Mouse (Mus musculus): ENCODE measurements around the gene Olfr38. TPM values are rescaled to one million over a fixed set of nuclear protein-coding genes. Genes with fewer than 3 reads are reported as not detected.

Olfr38 gene
- polyA plus RNA-seq, 1 experiment from 2014 or later, result not detected

DNA sequence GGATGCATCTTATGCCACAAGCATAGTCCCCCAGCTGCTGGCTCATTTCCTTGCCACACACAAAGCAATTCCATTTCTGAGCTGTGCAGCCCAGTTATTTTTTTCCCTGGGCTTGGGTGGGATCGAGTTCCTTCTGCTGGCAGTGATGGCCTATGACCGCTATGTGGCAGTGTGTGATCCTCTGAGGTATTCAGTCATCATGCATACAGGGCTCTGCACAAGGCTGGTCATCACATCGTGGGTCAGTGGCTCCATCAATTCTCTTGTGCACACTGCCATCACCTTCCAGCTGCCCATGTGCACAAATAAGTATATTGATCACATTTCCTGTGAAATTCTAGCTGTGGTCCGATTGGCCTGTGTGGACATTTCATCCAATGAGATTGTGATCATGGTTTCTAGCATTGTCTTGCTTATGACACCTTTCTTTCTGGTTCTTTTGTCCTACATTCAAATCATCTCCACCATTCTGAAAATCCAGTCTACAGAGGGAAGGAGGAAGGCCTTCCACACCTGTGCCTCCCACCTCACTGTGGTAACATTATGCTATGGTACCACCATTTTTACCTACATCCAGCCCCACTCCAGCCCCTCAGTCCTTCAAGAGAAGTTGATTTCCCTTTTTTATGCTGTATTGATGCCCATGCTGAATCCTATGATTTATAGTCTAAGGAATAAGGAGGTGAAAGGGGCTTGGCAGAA lies 34.2 kb downstream of the Olfr38 start:
- no peak overlapping the region for H3K4me2 ChIP-seq (ENCODE audit: low read depth, low read length, severe bottlenecking)
- H3K27ac ChIP-seq (ENCODE audit: low read depth, low read length), result no peak overlapping the region
- H3K36me3 ChIP-seq (ENCODE audit: control insufficient read depth, insufficient read depth, low read length), result no peaks in the 10 kb centered on the region
- no peaks in the 10 kb centered on the region for H3K27me3 ChIP-seq (ENCODE audit: control insufficient read depth, insufficient read depth, low read length)
- H3K4me3 ChIP-seq (ENCODE audit: low read depth, low read length), result no peak overlapping the region
- 42% methylated on average over 4 of the region's 4 CpGs for WGBS
- H3K9me3 ChIP-seq (ENCODE audit: control insufficient read depth, low read length), result no peaks in the 10 kb centered on the region
- no peak overlapping the region for H3K9ac ChIP-seq (ENCODE audit: low read length)
- ATAC-seq (replicated peaks; ENCODE audit: low FRiP score) (peak; percentile 58; the same call in 1 of the 2 replicates), DNase-seq (ENCODE audit: low spot score) (no peak)
- H3K4me1 ChIP-seq (replicated peaks; ENCODE audit: control insufficient read depth, insufficient read depth, low read length), result no peaks in the 10 kb centered on the region

DNA sequence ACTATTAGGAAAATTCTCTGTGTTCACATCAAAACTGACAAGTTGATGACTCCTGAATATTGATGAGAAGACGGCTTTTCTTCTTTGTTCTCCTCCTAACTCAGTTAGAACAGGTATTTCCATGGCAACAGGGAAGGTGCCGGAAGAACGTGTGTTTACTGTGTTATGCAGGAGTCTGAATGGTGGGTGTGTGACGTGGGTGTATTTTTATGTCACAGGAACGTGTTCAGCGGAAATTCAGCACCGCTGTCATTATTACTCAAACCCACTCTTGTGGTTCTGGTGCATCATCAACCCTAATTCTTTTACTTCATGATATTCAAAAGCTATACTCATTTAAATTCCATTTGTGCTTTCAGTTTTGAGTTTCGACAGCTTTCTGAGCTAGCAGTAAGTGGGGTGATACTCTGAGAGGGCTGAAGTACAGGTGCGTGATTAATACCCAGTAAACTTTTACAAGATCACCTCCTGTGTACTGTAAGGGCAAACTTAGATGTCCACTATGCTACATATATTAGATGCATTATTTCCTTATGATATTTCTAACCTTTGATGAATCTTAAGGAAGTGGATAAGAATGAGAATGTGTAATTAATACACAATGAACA lies 34.8 kb downstream of the Olfr38 start:
- WGBS, result 88% methylated on average over 9 of the region's 9 CpGs
- H3K4me2 ChIP-seq (ENCODE audit: low read depth, low read length, severe bottlenecking), result no peak overlapping the region
- H3K4me3 ChIP-seq (ENCODE audit: low read depth, low read length), result no peak overlapping the region
- no peak overlapping the region for H3K27ac ChIP-seq (ENCODE audit: low read depth, low read length)
- no peaks in the 10 kb centered on the region for H3K27me3 ChIP-seq (ENCODE audit: control insufficient read depth, insufficient read depth, low read length)
- H3K9me3 ChIP-seq (ENCODE audit: control insufficient read depth, low read length), result no peaks in the 10 kb centered on the region
- no peak overlapping the region for H3K9ac ChIP-seq (ENCODE audit: low read length)
- no peaks in the 10 kb centered on the region for H3K36me3 ChIP-seq (ENCODE audit: control insufficient read depth, insufficient read depth, low read length)
- ATAC-seq (replicated peaks; ENCODE audit: low FRiP score), result no peak
- no peak for DNase-seq (ENCODE audit: low spot score)
- no peaks in the 10 kb centered on the region for H3K4me1 ChIP-seq (replicated peaks; ENCODE audit: control insufficient read depth, insufficient read depth, low read length)

DNA sequence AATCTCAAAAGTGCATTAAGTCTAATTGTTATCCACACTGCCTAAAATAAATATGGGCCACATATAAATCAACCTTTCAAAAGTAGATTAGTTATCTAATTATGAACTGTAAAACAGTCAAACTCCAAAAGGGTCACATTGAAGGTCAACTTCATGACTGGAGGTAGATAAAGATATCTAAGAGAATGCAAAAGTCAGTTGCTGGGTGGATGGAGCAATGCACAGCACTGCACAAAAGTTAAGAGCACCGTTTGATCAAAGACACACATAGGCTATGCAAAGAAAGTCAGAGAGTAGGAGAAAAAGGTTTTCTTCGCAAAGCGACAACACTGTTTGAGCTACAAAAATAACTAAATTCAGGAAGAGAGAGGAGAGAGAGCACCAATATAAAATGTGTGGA lies 38.8 kb downstream of the Olfr38 start:
- Histone ChIP-seq H3K4me1 (replicated peaks; ENCODE audit: control insufficient read depth, insufficient read depth, low read length) (no peaks in the 10 kb centered on the region), H3K27me3 (ENCODE audit: control insufficient read depth, insufficient read depth, low read length) (no peaks in the 10 kb centered on the region), H3K4me3 (ENCODE audit: low read depth, low read length) (no peak overlapping the region), H3K27ac (ENCODE audit: low read depth, low read length) (no peak overlapping the region), H3K36me3 (ENCODE audit: control insufficient read depth, insufficient read depth, low read length) (no peaks in the 10 kb centered on the region), H3K4me2 (ENCODE audit: low read depth, low read length, severe bottlenecking) (no peak overlapping the region), H3K9me3 (ENCODE audit: control insufficient read depth, low read length) (no peaks in the 10 kb centered on the region), H3K9ac (ENCODE audit: low read length) (no peak overlapping the region)
- 91% methylated on average over 3 of the region's 3 CpGs for WGBS
- DNase-seq (ENCODE audit: low spot score), result no peak
- no peak for ATAC-seq (replicated peaks; ENCODE audit: low FRiP score)

DNA sequence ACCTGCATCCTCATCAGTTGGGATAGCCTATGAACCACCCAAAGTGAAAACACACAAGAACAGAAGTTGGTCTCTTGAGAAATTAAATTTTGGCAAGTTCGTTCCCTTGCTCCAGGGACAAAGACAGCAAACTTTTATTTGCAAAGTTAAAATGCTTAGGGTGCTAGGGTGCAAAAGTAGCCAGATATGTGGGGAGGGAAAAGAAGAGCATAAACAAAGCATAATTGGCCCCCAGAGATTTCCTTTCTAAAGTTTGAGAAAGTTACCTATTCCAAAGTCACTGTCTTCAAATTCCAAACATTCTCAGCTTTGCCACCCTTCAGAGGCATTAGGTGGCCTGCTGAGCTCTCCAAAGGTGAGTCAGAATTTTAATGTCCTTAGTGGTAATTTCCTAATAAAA lies 55.4 kb downstream of the Olfr38 start, which contains the start of gene Olfr450:
Olfr450 (plus strand) TSS at position 301 of the 400 bp plus-strand sequence.
- H3K9me3 ChIP-seq (ENCODE audit: control insufficient read depth, low read length), result no peaks in the 10 kb centered on the region
- ATAC-seq (replicated peaks; ENCODE audit: low FRiP score) (no peak), DNase-seq (ENCODE audit: low spot score) (no peak)
- no peak within 1 kb of the TSS for H3K4me2 ChIP-seq (ENCODE audit: low read depth, low read length, severe bottlenecking)
- H3K27me3 ChIP-seq (ENCODE audit: control insufficient read depth, insufficient read depth, low read length), result no peaks in the 10 kb centered on the region
- H3K9ac ChIP-seq (ENCODE audit: low read length), result no peak within 1 kb of the TSS
- H3K4me1 ChIP-seq (replicated peaks; ENCODE audit: control insufficient read depth, insufficient read depth, low read length), result no peaks in the 10 kb centered on the region
- no peaks in the 10 kb centered on the region for H3K36me3 ChIP-seq (ENCODE audit: control insufficient read depth, insufficient read depth, low read length)
- no peak within 1 kb of the TSS for H3K4me3 ChIP-seq (ENCODE audit: low read depth, low read length)
- H3K27ac ChIP-seq (ENCODE audit: low read depth, low read length), result no peak within 1 kb of the TSS
- WGBS, result 81% methylated on average over 1 of the region's 1 CpGs

Other genes with a start within 250 kb of the Olfr38 start
- gene Olfr455, start 208.8 kb upstream of the Olfr38 start, polyA plus RNA-seq (2014; fragmentation: Nextera tagmentation; extraction: Ambion mirVana), result not detected in 2 replicates
- gene Tcaf3, start 158.7 kb upstream of the Olfr38 start, polyA plus RNA-seq (2014; fragmentation: Nextera tagmentation; extraction: Ambion mirVana), result not detected in 2 replicates
- gene Tcaf2, start 111.2 kb upstream of the Olfr38 start, polyA plus RNA-seq (2014; fragmentation: Nextera tagmentation; extraction: Ambion mirVana), result 1.4 and 2.1 TPM in 2 replicates
- 134 and 143 TPM in 2 replicates for gene Tcaf1, start 46.3 kb upstream of the Olfr38 start, polyA plus RNA-seq (2014; fragmentation: Nextera tagmentation; extraction: Ambion mirVana)
- not detected in 2 replicates for gene Olfr453, start 17.0 kb upstream of the Olfr38 start, polyA plus RNA-seq (2014; fragmentation: Nextera tagmentation; extraction: Ambion mirVana)
- not detected in 2 replicates for gene Olfr452, start 28.7 kb downstream of the Olfr38 start, polyA plus RNA-seq (2014; fragmentation: Nextera tagmentation; extraction: Ambion mirVana)
- gene Olfr450, start 55.5 kb downstream of the Olfr38 start, polyA plus RNA-seq (2014; fragmentation: Nextera tagmentation; extraction: Ambion mirVana), result not detected in 2 replicates
- gene Olfr449, start 78.0 kb downstream of the Olfr38 start, polyA plus RNA-seq (2014; fragmentation: Nextera tagmentation; extraction: Ambion mirVana), result not detected in 2 replicates
- not detected in 2 replicates for gene Olfr448, start 134.0 kb downstream of the Olfr38 start, polyA plus RNA-seq (2014; fragmentation: Nextera tagmentation; extraction: Ambion mirVana)
- not detected in 2 replicates for gene Olfr447, start 152.5 kb downstream of the Olfr38 start, polyA plus RNA-seq (2014; fragmentation: Nextera tagmentation; extraction: Ambion mirVana)
- not detected in 2 replicates for gene Olfr446, start 165.0 kb downstream of the Olfr38 start, polyA plus RNA-seq (2014; fragmentation: Nextera tagmentation; extraction: Ambion mirVana)
- gene Olfr444, start 192.7 kb downstream of the Olfr38 start, polyA plus RNA-seq (2014; fragmentation: Nextera tagmentation; extraction: Ambion mirVana), result not detected in 2 replicates